Mouse (Mus musculus) midbrain, postnatal 0 days (tissue): ENCODE measurements around the gene Adgra3. TPM values are rescaled to one million over a fixed set of nuclear protein-coding genes. Genes with fewer than 3 reads are reported as not detected.

Source experiments
- ATAC-seq: fragments of 200-750 bp; cut with Nextera tagmentation; 2 replicates; pipeline ENCODE4 v1.8.0; 2017; ENCODE audit warnings: moderate number of reproducible peaks, mild to moderate bottlenecking, moderate TSS enrichment, moderate library complexity; ENCODE audit not compliant: low FRiP score
- DNase-seq: peaks from one replicate; pipeline ENCODE4 v3.0.0-alpha.2; 2015; ENCODE audit warnings: low spot score
- H3K27ac ChIP-seq: fragments of 300-500 bp; sonication (generic); 2 replicates; pipeline ENCODE4 v1.5.1; 2014; ENCODE audit warnings: low read depth, mild to moderate bottlenecking, low read length, mixed read lengths
- H3K27me3 ChIP-seq: fragments of 300-500 bp; sonication (generic); 2 replicates; pipeline ENCODE4 v1.6.1; 2014; ENCODE audit warnings: low read length, control low read depth, mixed read lengths; ENCODE audit not compliant: insufficient read depth
- H3K36me3 ChIP-seq: fragments of 300-500 bp; sonication (generic); 2 replicates; pipeline ENCODE4 v1.6.1; 2014; ENCODE audit warnings: low read length, control low read depth, mixed read lengths; ENCODE audit not compliant: insufficient read depth
- H3K4me1 ChIP-seq: fragments of 300-500 bp; sonication (generic); 2 replicates; pipeline ENCODE4 v1.6.1; 2014; ENCODE audit warnings: mild to moderate bottlenecking, control low read depth, antibody characterized with exemption, low read length, mixed read lengths; ENCODE audit not compliant: insufficient read depth
- H3K4me2 ChIP-seq: fragments of 300-500 bp; sonication (generic); 2 replicates; pipeline ENCODE4 v1.6.1; 2014; ENCODE audit warnings: low read depth, mild to moderate bottlenecking, low read length, mixed read lengths; ENCODE audit not compliant: poor library complexity, severe bottlenecking
- H3K4me3 ChIP-seq: fragments of 300-500 bp; sonication (generic); 2 replicates; pipeline ENCODE4 v1.5.1; 2014; ENCODE audit warnings: low read depth, mild to moderate bottlenecking, low read length, moderate library complexity
- H3K9ac ChIP-seq: fragments of 300-500 bp; sonication (generic); replicated peaks from 2 replicates; pipeline ENCODE4 v1.6.1; 2014; ENCODE audit warnings: mild to moderate bottlenecking, low read length, moderate library complexity, mixed read lengths; ENCODE audit not compliant: poor library complexity, severe bottlenecking
- H3K9me3 ChIP-seq: fragments of 300-500 bp; sonication (generic); 2 replicates; pipeline ENCODE4 v1.6.1; 2016; ENCODE audit warnings: low read length, control low read depth
- CTCF ChIP-seq: IDR thresholded peaks from 2 replicates; pipeline ENCODE4 v1.5.1; 2016; ENCODE audit warnings: antibody characterized with exemption, mild to moderate bottlenecking
- WGBS: fragments of 180-500 bp; shearing (Covaris S2); extraction: QIAGEN DNeasy Blood & Tissue Kit; methylation state at CpG from one replicate; pipeline ENCODE4 v1.1.7; 2014; 5-methylcytosine and 5-hydroxymethylcytosine counted together
- polyA plus RNA-seq: library from polyadenylated mRNA; unstranded; fragments of >200 nt; fragmentation: Nextera tagmentation; extraction: Ambion mirVana; gene quantifications from 2 replicates; pipeline ENCODE4 v1.2.1, GENCODE M21; 2015
- total RNA-seq: library from RNA; depleted of rRNA; stranded (reverse); fragments of >200 nt; gene quantifications from 2 replicates; pipeline ENCODE4 v1.2.3, GENCODE M21; 2014

Adgra3 gene
- total and polyA plus RNA-seq, 2 experiments from 2014 or later: 8.1 to 37.5 TPM

GRCm38 (mm10) chr5:49961478-49962431, 97.1 kb downstream of the Adgra3 start:
- Histone ChIP-seq H3K27ac (no peak overlapping the region), H3K4me1 (no peaks in the 10 kb centered on the region), H3K4me3 (no peak overlapping the region), H3K9ac (no peak overlapping the region), H3K36me3 (peaks cover 14% of the 10 kb centered on the region; the same call in 1 of the 2 replicates), H3K9me3 (no peaks in the 10 kb centered on the region), H3K4me2 (no peak overlapping the region), H3K27me3 (no peaks in the 10 kb centered on the region)
- TF ChIP-seq CTCF: peak; percentile 93
- DNase-seq: peak; percentile 84
- ATAC-seq: peak; percentile 72
- WGBS: 85% methylated on average over 20 of the region's 20 CpGs

- Histone ChIP-seq H3K4me2 (no peak overlapping the region), H3K36me3 (no peaks in the 10 kb centered on the region), H3K27ac (no peak overlapping the region), H3K4me1 (no peaks in the 10 kb centered on the region), H3K4me3 (no peak overlapping the region), H3K27me3 (no peaks in the 10 kb centered on the region), H3K9me3 (no peaks in the 10 kb centered on the region), H3K9ac (no peak overlapping the region)
- DNase-seq (no peak), ATAC-seq (no peak)
- 92% methylated on average over 1 of the region's 1 CpGs for WGBS
- no peak for TF ChIP-seq CTCF
Observed at GRCm38 (mm10) chr5:49936354-49936753, 122.5 kb downstream of the Adgra3 start.

- Histone ChIP-seq H3K36me3 (no peaks in the 10 kb centered on the region), H3K9ac (no peak overlapping the region), H3K4me1 (no peaks in the 10 kb centered on the region), H3K4me2 (no peak overlapping the region), H3K27me3 (no peaks in the 10 kb centered on the region), H3K9me3 (no peaks in the 10 kb centered on the region), H3K27ac (no peak overlapping the region), H3K4me3 (no peak overlapping the region)
- ATAC-seq: no peak
- TF ChIP-seq CTCF: peak; percentile 38
- DNase-seq: no peak
Observed at GRCm38 (mm10) chr5:49924712-49925111, 134.1 kb downstream of the Adgra3 start.

- Histone ChIP-seq H3K4me2 (no peak overlapping the region), H3K9me3 (no peaks in the 10 kb centered on the region), H3K36me3 (no peaks in the 10 kb centered on the region), H3K27ac (no peak overlapping the region), H3K4me1 (no peaks in the 10 kb centered on the region), H3K27me3 (no peaks in the 10 kb centered on the region), H3K9ac (no peak overlapping the region), H3K4me3 (no peak overlapping the region)
- 59% methylated on average over 2 of the region's 2 CpGs for WGBS
- DNase-seq (peak; percentile 56), ATAC-seq (no peak)
- TF ChIP-seq CTCF: no peak
Observed at GRCm38 (mm10) chr5:49915695-49916106, 143.1 kb downstream of the Adgra3 start.
